Mouse (Mus musculus): ENCODE data around the gene Fam118b.

DNA sequence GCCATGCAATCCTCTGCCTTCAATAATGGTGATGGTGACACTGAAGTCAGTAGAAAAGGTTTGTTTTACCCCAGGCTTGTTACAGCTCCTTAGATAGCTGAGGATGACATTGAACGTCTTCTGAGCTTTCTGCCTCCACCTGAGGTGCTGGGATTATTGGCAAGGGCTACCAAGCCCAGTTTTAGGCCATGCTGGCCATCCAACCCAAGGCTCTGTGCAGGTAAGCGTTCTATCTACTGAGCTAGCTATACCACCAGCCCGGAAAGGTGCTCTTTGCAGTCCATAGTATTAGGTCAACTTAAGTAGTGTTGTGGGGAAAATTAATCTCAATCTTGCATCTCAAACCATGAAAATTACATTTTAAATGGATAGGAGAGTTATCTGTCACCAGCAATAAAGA, 70.0 kb downstream of the Fam118b start:
- TF ChIP-seq CTCF (conservative IDR thresholded peaks at IDR 0.05 in 1 of 2, IDR thresholded peaks at IDR 0.05 in 1 of 2; ENCODE audit: low read depth in 2 of 2, low read length in 2 of 2) (no peak), POLR2A (IDR thresholded peaks at IDR 0.05; ENCODE audit: low read depth, low read length) (no peak), USF1 (IDR thresholded peaks at IDR 0.05; ENCODE audit: low read depth, low read length) (no peak), CHD1 (IDR thresholded peaks at IDR 0.05; ENCODE audit: low read depth, low read length) (no peak), EP300 (IDR thresholded peaks at IDR 0.05; ENCODE audit: low read length) (no peak), KAT2A (IDR thresholded peaks at IDR 0.05; ENCODE audit: insufficient replicate concordance, low read length) (no peak), RCOR1 (conservative IDR thresholded peaks at IDR 0.05; ENCODE audit: low read depth, low read length) (no peak), ZC3H11A (IDR thresholded peaks at IDR 0.05; ENCODE audit: low read depth, low read length) (no peak), ZNF384 (IDR thresholded peaks at IDR 0.05; ENCODE audit: low read depth, low read length) (no peak), MYC (IDR thresholded peaks at IDR 0.05; ENCODE audit: low read depth, low read length) (no peak), IRF4 (IDR thresholded peaks at IDR 0.05; ENCODE audit: low read depth, low read length) (no peak), ZMIZ1 (IDR thresholded peaks at IDR 0.05; ENCODE audit: low read depth, low read length) (no peak), SMC3 (IDR thresholded peaks at IDR 0.05; ENCODE audit: low read depth, low read length) (no peak)

Data from CH12.LX (cell line).